Mouse (Mus musculus): ENCODE data around the gene Gm17571. TPM values are rescaled to one million over a fixed set of nuclear protein-coding genes. Genes with fewer than 3 reads are reported as not detected.

The Gm17571 gene
- polyA plus RNA-seq, 1 experiment from 2014 or later, result not detected

DNA sequence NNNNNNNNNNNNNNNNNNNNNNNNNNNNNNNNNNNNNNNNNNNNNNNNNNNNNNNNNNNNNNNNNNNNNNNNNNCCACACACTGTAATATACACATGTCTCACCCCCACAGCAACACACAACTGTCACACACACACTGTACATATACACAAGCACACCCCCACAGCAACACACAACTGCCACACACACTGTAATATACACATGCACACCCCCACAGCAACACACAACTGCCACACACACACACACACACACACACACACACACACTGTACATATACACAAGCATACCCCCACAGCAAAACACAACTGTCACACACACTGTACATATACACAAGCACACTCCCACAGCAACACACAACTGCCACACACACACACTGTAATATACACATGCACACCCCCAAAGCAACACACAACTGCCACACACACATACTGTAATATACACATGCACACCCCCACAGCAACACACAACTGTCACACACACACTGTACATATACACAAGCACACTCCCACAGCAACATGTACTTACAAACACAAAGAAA, 32.3 kb downstream of the Gm17571 start:
- no peaks in the 10 kb centered on the region for H3K36me3 ChIP-seq (ENCODE audit: control insufficient read depth, insufficient read depth)
- H3K27me3 ChIP-seq (ENCODE audit: control insufficient read depth, insufficient read depth, low read length), result no peaks in the 10 kb centered on the region
- no peak overlapping the region for H3K4me2 ChIP-seq (ENCODE audit: low read depth, low read length)
- no peak overlapping the region for H3K4me3 ChIP-seq (ENCODE audit: low read length)
- no peak overlapping the region for H3K9ac ChIP-seq (ENCODE audit: low read length)
- ATAC-seq (replicated peaks; ENCODE audit: extremely low read depth, insufficient read depth, low FRiP score), result no peak
- no peaks in the 10 kb centered on the region for H3K4me1 ChIP-seq (ENCODE audit: control insufficient read depth, insufficient read depth, low read length)
- no peaks in the 10 kb centered on the region for H3K9me3 ChIP-seq (replicated peaks; ENCODE audit: control insufficient read depth, low read length)
- H3K27ac ChIP-seq (ENCODE audit: low read length), result no peak overlapping the region

Other genes with a start within 250 kb of the Gm17571 start
- 8.0 and 8.3 TPM in 2 replicates for gene Jrkl, start 200.9 kb downstream of the Gm17571 start, polyA plus RNA-seq (2015; fragmentation: Nextera tagmentation; extraction: Ambion mirVana)
- 8.5 and 8.7 TPM in 2 replicates for gene Ccdc82, start 199.8 kb downstream of the Gm17571 start, polyA plus RNA-seq (2015; fragmentation: Nextera tagmentation; extraction: Ambion mirVana)
- 8.8 and 9.0 TPM in 2 replicates for gene Maml2, start 148.8 kb downstream of the Gm17571 start, polyA plus RNA-seq (2015; fragmentation: Nextera tagmentation; extraction: Ambion mirVana)